Mouse (Mus musculus) gonadal fat pad, adult 2 months (tissue): ENCODE results near the gene Cstf1. TPM values are rescaled to one million over a fixed set of nuclear protein-coding genes. Genes with fewer than 3 reads are reported as not detected.

Experiments
- DNase-seq: peaks from one replicate; pipeline ENCODE4 v3.0.0-alpha.2; 2012; ENCODE audit warnings: low read depth
- polyA plus RNA-seq: library from polyadenylated mRNA; depleted of rRNA; stranded (reverse); fragments of >200 nt; gene quantifications from 2 replicates; pipeline ENCODE4 v1.2.3, GENCODE M21; 2012

Cstf1 gene
- polyA plus RNA-seq, 1 experiment: 32.2 TPM

- no peak for DNase-seq
These were observed 6.6 kb downstream of the Cstf1 start for GRCm38 (mm10) chr2:172376999-172377515.

- DNase-seq: no peak
These were observed 7.9 kb downstream of the Cstf1 start for GRCm38 (mm10) chr2:172378332-172378731.

- DNase-seq: no peak
These were observed 10.0 kb downstream of the Cstf1 start for GRCm38 (mm10) chr2:172380513-172380912.

GRCm38 (mm10) chr2:172381341-172381740 lies 10.9 kb downstream of the Cstf1 start:
- DNase-seq: no peak

- DNase-seq: no peak
These were observed 11.4 kb downstream of the Cstf1 start for GRCm38 (mm10) chr2:172381898-172382297.

- no peak for DNase-seq
These were observed 14.2 kb downstream of the Cstf1 start for GRCm38 (mm10) chr2:172384715-172385114.

DNA sequence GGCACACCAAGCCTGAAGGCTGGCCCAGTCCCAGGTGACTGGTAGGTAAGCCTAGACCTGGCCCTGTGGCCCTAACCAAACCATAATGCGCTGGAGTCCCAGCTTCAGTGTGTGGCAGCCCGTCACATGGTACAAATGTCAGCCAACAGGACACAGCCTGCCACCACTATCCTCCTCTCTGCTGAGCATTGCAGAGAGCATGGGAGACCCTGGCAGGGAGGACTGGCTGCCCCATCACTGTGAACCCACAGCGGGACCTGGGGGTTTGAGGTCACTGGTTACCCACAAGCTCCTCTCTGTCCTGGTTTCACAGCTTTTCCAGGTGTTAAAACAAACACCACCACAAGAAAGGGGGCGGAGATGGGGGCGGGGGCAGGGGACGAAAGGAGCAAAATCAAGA lies 19.9 kb downstream of the Cstf1 start:
- no peak for DNase-seq

GRCm38 (mm10) chr2:172392041-172392521 lies 21.6 kb downstream of the Cstf1 start:
- DNase-seq: no peak

GRCm38 (mm10) chr2:172393391-172394051 lies 23.0 kb downstream of the Cstf1 start, which contains the start of gene Cass4:
Gene Cass4 (plus strand): TSS chr2:172393794.
- no peak for DNase-seq

GRCm38 (mm10) chr2:172394052-172394392 lies 23.5 kb downstream of the Cstf1 start:
- no peak for DNase-seq

DNA sequence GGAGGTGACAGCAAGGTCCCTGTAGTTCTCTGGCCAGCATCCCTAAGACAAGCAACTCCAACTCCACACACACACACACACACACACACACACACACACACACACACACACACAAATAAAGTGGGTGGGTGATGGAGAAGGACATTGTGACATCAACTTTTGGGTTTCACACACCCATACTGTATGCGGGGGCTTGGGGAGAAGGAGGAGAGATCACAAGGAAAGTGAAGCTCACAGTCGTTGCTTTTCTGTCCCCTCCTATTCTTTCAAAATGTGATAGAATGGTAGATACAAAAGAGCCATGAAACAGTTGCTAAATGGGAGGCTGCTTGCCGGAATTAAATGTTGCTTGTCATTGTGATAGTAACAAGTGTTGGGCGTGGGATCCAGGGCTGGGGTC lies 24.2 kb downstream of the Cstf1 start:
- no peak for DNase-seq

- DNase-seq: no peak
These were observed 25.5 kb downstream of the Cstf1 start for GRCm38 (mm10) chr2:172395961-172396360.

DNA sequence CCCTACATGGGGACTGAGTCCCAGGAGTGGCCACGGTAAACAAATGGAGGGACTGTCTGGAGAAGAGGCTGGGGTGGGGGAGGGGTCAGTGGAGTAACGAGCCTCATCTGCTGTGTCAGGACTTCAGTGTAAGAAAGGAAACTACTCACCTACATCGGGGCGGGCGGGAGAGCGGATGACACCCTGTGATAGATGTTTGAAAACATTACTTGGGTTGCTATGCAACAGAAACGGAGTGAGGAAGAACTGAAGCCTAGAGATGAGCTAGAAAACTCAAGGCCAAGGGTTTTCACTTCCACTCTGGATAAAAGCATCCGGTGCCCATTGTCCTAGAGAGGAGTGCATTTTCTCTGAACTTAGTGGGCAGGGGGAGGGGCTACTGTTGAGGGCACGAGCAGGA lies 29.4 kb downstream of the Cstf1 start:
- DNase-seq: no peak

- no peak for DNase-seq
These were observed 30.8 kb downstream of the Cstf1 start for GRCm38 (mm10) chr2:172401116-172401825.

GRCm38 (mm10) chr2:172404239-172404638 lies 33.8 kb downstream of the Cstf1 start:
- DNase-seq: no peak

DNA sequence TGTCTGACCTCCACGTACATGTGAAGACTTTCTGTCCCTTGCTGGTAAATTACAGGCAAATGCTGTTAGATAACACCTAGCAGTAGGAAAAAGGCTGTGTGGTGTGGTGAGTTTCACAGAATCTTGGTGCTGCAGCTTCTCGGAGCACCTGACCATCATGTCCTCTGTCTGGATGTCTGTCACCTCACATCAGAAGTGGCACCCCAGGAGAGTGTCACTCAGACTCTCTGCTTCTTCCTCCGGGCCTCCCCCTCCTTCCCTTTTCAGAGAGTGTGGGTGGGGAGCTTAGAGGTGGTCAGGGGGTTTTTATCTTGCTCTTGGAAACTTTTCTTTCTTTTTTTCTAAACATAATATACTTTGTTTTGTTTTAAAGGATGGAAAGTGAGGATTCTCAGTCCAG lies 34.5 kb downstream of the Cstf1 start:
- no peak for DNase-seq

- DNase-seq: no peak
These were observed 35.7 kb downstream of the Cstf1 start for GRCm38 (mm10) chr2:172406173-172406572.

- no peak for DNase-seq
These were observed 37.0 kb downstream of the Cstf1 start for GRCm38 (mm10) chr2:172407499-172407898.

GRCm38 (mm10) chr2:172410686-172411085 lies 40.2 kb downstream of the Cstf1 start:
- no peak for DNase-seq

DNA sequence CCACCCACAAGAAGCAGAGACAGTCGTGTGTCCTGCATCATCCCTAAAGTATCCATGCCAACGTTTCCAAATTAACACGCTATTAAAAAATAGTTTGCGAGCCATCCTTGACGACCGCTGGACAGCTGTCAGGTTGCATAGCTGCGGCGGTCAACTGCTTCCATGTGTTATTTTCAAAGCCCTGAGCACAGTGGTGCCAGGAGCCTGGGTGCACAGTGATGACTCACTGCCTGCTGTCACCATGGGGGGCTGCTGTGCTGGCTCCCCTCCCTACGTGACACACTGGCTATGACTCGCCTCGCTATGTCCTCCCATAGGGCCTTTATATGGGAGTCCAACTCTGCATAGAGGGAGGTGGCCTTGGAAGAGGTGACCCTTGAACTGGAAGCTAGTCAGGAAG lies 40.6 kb downstream of the Cstf1 start:
- no peak for DNase-seq

DNA sequence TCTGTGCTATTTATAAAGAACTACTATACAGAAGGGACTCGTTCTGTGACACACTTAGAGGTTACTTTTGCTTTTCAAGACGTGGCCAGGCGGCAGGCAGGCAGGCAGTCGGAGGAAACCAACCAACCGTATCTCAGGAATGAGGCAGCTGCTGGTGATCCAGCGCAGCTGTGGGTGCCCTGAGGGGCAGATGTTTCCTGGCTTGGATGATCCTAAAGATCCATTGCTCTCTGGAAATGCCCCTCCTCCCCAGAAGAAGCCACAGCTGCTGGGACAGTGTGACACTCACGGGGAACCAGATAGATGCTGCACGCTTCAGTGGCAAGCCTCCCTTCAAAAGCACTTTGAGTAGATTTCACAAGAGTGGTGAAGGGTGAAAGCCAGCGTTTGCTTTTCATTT lies 42.0 kb downstream of the Cstf1 start:
- no peak for DNase-seq

DNA sequence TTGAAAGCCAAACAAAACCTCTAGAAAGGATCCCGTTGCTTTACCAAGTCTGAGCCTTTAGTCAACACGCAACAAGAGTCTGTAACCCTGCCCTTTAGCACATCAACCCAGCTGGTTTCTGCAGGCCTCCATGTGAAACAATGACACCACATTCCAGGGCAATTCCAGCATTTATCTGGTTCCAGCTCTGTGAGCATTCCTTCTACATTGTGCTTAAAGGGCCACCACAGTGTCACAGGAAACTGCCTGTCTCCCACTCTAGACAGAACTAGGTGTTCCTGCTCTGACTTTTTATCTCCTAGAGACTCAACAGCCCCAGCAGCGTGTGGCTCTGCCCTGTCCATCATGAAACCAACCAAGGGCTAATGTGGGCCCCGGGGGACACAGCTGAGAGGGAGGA lies 42.8 kb downstream of the Cstf1 start:
- DNase-seq: no peak

GRCm38 (mm10) chr2:172413894-172414293 lies 43.4 kb downstream of the Cstf1 start:
- DNase-seq: no peak
